Mouse (Mus musculus) cortical plate, adult 2 months (tissue): ENCODE results near the gene Gtf2i.

Source experiments
- CTCF ChIP-seq: fragments of 200-500 bp; IDR thresholded peaks from 2 replicates; pipeline ENCODE4 v1.5.1; 2011; ENCODE audit warnings: mild to moderate bottlenecking, control low read depth, low read length; ENCODE audit not compliant: insufficient read depth; ENCODE audit errors: extremely low read depth
- POLR2A ChIP-seq: fragments of 200-500 bp; IDR thresholded peaks from 2 replicates; pipeline ENCODE4 v1.6.1; 2011; ENCODE audit warnings: mild to moderate bottlenecking, low read length, control low read depth; ENCODE audit not compliant: insufficient read depth; ENCODE audit errors: extremely low read depth

- TF ChIP-seq POLR2A (no peak), CTCF (no peak)
These were observed 24.5 kb downstream of the Gtf2i start for GRCm38 (mm10) chr5:134289935-134290560.
